Mouse (Mus musculus): Measurements from ENCODE around the gene Dtd2. TPM values are rescaled to one million over a fixed set of nuclear protein-coding genes. Genes with fewer than 3 reads are reported as not detected.

Gene Dtd2
- polyA plus RNA-seq, 1 experiment from 2014 or later: 21.9 TPM

DNA sequence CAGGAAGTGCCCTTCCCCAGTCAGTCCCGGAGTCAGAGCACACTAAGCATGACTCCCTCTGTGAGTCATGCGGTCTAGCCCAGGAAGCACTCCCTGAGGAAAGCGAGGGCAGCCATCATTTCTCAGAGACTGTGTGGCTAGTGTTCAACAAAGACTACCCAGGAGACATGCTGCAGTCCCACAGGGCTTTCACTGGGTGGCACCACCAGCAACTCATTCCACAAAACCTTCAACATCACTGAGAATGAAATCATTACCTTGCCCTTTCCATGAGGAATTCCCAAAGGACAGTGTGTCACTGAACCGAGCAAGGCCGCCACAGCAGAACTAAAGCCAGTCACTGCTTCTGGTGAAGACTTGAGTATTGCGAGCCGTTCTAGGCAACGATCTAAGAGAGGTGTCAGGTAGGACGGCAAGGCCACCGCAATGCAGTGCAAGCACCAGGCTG is 58.8 kb downstream of the Dtd2 start:
- no peaks in the 10 kb centered on the region for H3K27me3 ChIP-seq (ENCODE audit: control insufficient read depth, insufficient read depth, low read length)
- H3K36me3 ChIP-seq (ENCODE audit: control insufficient read depth, insufficient read depth, low read length): peaks cover 6% of the 10 kb centered on the region
- no peaks in the 10 kb centered on the region for H3K4me1 ChIP-seq (ENCODE audit: control insufficient read depth, insufficient read depth, low read length)
- H3K27ac ChIP-seq (ENCODE audit: low read depth, low read length): no peak overlapping the region
- WGBS: 90% methylated on average over 10 of the region's 10 CpGs
- ATAC-seq (ENCODE audit: insufficient read depth, low FRiP score, low TSS enrichment) (no peak), DNase-seq (ENCODE audit: low spot score) (no peak)
- H3K4me2 ChIP-seq (ENCODE audit: low read depth): no peak overlapping the region
- H3K9ac ChIP-seq (ENCODE audit: low read length): no peak overlapping the region
- no peaks in the 10 kb centered on the region for H3K9me3 ChIP-seq (ENCODE audit: control insufficient read depth, low read length)
- H3K4me3 ChIP-seq (ENCODE audit: low read depth, low read length): no peak overlapping the region

DNA sequence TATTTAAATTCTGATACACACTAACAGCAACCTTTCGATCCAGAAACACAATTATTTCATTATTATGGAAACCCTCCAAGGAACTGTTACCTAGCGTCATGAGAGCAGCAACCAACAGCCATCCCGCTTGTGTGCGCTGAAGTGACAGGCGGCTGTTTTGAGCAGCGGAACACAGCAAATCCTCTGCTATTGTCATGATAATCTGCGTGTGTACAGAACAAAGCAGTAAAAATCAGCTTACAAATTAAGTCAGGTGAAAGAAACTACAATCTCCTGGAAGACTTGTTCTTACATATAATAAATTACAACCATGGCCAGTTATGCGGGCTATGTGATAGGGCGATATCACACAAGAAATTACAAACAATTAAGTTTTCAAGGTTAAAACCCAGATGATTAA is 61.0 kb downstream of the Dtd2 start:
- ATAC-seq (ENCODE audit: insufficient read depth, low FRiP score, low TSS enrichment) (no peak), DNase-seq (ENCODE audit: low spot score) (no peak)
- H3K4me2 ChIP-seq (ENCODE audit: low read depth): no peak overlapping the region
- no peaks in the 10 kb centered on the region for H3K4me1 ChIP-seq (ENCODE audit: control insufficient read depth, insufficient read depth, low read length)
- no peak overlapping the region for H3K9ac ChIP-seq (ENCODE audit: low read length)
- no peak overlapping the region for H3K27ac ChIP-seq (ENCODE audit: low read depth, low read length)
- H3K9me3 ChIP-seq (ENCODE audit: control insufficient read depth, low read length): no peaks in the 10 kb centered on the region
- 69% methylated on average over 9 of the region's 9 CpGs for WGBS
- peaks cover 6% of the 10 kb centered on the region for H3K36me3 ChIP-seq (ENCODE audit: control insufficient read depth, insufficient read depth, low read length)
- no peaks in the 10 kb centered on the region for H3K27me3 ChIP-seq (ENCODE audit: control insufficient read depth, insufficient read depth, low read length)
- no peak overlapping the region for H3K4me3 ChIP-seq (ENCODE audit: low read depth, low read length)

DNA sequence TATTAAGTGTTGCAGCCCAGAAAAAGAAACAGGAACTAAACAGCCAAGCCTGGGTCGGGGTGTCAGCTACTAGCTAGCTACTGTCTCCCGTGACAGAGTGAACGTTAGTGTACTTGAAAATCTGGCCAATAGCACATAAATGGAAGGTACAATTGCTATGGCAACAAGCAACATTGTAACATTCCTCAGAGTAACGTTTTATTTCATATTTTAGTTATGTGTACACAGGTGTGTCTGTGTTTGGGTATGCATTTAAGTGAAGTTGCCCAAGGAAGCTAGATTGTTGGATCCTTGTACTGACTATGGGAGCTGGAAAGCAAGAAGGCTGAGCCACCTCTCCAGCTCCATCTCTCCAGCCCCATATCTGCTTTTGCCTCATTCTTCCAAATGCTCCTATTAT is 66.5 kb downstream of the Dtd2 start:
- no peaks in the 10 kb centered on the region for H3K9me3 ChIP-seq (ENCODE audit: control insufficient read depth, low read length)
- H3K4me2 ChIP-seq (ENCODE audit: low read depth): no peak overlapping the region
- 88% methylated on average over 4 of the region's 4 CpGs for WGBS

More for the DNA sequence above, 66.5 kb downstream of the Dtd2 start:
- Histone ChIP-seq H3K36me3 (ENCODE audit: control insufficient read depth, insufficient read depth, low read length) (peaks cover 2% of the 10 kb centered on the region; the same call in 1 of the 2 replicates), H3K27me3 (ENCODE audit: control insufficient read depth, insufficient read depth, low read length) (no peaks in the 10 kb centered on the region), H3K4me1 (ENCODE audit: control insufficient read depth, insufficient read depth, low read length) (no peaks in the 10 kb centered on the region), H3K27ac (ENCODE audit: low read depth, low read length) (no peak overlapping the region), H3K4me3 (ENCODE audit: low read depth, low read length) (no peak overlapping the region), H3K9ac (ENCODE audit: low read length) (no peak overlapping the region)
- DNase-seq (ENCODE audit: low spot score) (no peak), ATAC-seq (ENCODE audit: insufficient read depth, low FRiP score, low TSS enrichment) (no peak)

Other genes with a start within 250 kb of the Dtd2 start
- 36.4 and 36.5 TPM in 2 replicates for gene Hectd1, start 177.0 kb downstream of the Dtd2 start, polyA plus RNA-seq (2014; fragmentation: Nextera tagmentation; extraction: Ambion mirVana)
- 10.2 and 11.1 TPM in 2 replicates for gene Heatr5a, start 35.2 kb downstream of the Dtd2 start, polyA plus RNA-seq (2014; fragmentation: Nextera tagmentation; extraction: Ambion mirVana)
- not detected in 2 replicates for gene Gpr33, start 21.6 kb upstream of the Dtd2 start, polyA plus RNA-seq (2014; fragmentation: Nextera tagmentation; extraction: Ambion mirVana)
- 9.5 and 10.2 TPM in 2 replicates for gene Nubpl, start 91.2 kb upstream of the Dtd2 start, polyA plus RNA-seq (2014; fragmentation: Nextera tagmentation; extraction: Ambion mirVana)